Mouse (Mus musculus): ENCODE measurements around the gene Ptpn21.
A peak's percentile ranks its signal among the peaks of the same experiment; 100 is the strongest.

Gene Ptpn21

GRCm38 (mm10) chr12:98721030-98721429, 16.2 kb downstream of the Ptpn21 start:
- no peak for DNase-seq

GRCm38 (mm10) chr12:98720628-98721027, 16.6 kb downstream of the Ptpn21 start:
- DNase-seq, result no peak

GRCm38 (mm10) chr12:98716142-98716541, 21.1 kb downstream of the Ptpn21 start:
- no peak for DNase-seq

DNA sequence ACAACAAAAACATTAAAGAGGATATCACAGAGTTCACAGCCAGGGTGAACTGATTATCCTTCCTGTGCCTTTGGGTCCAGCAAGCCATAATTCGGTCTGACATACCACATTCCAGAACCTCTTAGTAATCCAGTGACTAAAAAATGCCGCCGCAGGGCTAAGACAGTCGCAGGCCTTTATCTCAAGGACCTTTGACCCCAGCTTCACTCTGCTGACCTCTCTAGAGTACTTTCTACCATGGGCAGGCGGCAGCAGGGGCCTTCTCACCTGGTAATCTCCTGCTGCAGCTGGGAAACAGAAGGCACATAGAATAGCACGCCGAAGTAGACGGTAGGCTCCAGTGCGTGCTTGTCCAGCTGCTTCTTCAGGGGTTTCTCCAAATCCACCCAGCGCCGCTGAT, 22.4 kb downstream of the Ptpn21 start:
- DNase-seq, result peak; percentile 90

DNA sequence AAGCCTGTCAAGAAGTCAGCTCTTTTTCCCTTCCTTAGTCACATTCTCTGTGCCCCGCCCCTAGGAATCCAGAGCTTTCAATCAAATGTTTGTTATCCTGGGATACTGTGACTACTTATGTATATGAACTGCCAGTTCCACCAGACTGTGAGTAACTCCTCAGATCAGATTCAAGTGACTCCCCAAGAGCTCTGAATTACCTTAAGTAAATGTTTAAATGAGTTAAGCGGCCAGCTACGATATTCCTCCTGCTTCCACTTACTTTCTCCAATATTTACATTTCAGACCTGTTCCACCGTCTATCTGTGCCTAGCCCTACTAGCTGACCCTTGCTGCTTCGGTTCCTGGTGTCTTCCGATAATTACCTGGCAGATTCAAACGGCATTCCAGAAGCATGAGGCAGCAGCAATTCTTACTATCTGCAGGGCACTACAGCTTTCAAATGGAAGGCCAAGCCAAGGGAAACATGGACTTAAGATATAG, 23.5 kb downstream of the Ptpn21 start:
- peak; percentile 88 for DNase-seq

DNA sequence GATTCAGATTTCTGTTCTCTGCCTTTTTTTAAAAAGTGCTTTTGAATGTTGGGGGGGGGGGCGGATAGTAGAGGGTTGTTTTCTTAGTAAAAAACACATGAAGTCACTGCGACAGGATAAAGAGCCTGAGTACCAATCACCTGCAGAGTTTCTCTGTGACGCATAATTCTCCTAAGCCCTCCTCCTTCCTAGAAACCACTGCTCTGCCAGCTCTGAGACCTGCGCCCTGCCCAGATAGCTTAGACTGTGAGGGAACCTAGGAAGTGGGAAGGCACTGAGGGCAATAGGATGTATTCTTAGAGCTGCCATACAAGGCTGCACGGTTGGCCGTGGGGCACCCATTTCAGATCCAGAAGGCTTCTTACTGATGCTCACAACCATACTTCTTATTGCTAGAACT, 24.4 kb downstream of the Ptpn21 start:
- no peak for DNase-seq

GRCm38 (mm10) chr12:98703961-98704360, 33.2 kb downstream of the Ptpn21 start:
- no peak for DNase-seq

DNA sequence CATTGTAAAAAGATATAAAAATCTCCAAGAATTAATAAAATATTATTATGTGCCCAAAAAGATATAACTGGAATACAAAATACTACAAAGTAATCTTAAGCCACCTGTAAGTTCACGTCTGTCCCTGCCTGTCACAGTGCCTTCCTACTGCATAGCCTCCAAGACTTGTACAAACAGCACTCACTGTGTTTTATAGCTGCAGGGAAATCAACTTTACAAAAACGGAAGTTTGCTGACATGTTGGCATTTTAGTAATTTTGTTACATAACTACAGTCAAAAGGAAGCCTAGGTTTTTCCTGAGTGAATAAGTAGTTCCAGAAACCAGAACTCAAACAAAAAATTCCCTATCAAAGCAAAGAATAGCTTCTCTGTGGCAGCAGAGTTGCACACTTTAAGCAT, 33.7 kb downstream of the Ptpn21 start:
- no peak for DNase-seq

DNA sequence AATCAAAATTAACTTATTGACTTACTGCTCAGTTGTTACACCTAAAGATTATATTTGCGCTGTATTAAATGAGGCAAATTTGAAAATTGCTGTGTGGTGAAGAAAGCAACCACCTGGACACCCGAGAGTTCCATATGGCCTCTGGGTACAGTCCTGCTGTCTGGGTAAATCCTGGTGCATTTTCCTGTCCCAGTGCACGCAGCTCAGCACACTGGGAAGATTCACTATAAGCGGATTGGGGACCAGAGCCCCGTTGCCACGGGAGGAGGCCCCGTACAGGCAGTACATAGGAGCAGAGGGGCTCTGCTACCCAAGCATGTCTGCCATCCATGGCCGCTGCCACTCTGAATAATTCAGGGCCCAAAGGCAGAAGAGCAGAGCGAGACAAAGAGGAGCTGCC, 35.6 kb downstream of the Ptpn21 start:
- no peak for DNase-seq

- DNase-seq, result no peak
Observed at GRCm38 (mm10) chr12:98697202-98697601, 40.0 kb downstream of the Ptpn21 start.

- no peak for DNase-seq
Observed at GRCm38 (mm10) chr12:98690230-98690629, 47.0 kb downstream of the Ptpn21 start.

DNA sequence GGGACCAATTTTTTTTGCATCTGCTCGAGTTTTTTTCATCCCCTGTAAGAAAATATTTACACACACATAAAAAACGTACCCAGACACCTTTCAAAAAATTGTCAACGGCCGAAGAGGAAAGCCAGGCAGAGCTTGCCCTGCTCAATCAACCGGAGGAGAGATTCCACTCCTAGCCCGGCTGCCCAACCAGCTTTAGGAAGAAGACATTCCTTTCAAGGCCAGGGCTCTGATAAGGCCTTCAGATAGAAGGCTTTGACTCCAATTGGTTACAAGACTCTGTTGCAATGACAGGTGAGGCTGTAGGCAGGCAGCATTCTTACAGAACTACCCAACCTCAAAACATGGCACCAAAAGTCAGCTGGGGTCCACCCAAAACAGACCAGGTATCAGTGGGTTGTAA, 53.6 kb downstream of the Ptpn21 start:
- DNase-seq, result no peak

DNA sequence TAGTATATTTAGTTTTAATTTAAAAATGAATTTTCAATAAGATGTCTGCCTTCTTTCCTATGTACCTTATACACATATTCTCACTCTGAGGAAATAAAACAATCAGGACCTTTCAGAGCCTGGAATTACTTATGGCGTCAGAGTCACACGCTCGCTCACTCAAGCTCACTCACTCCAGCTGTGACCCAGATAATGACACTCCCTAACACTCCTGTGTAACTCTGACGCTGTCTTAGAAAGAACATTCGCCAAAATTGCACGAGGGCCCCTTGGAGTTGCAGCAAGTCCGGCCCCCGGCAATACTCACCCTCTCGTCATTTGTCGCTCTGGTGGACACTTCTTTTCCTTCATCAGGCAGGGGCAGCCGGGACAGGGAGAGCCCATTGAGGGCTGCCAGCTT, 54.0 kb downstream of the Ptpn21 start:
- no peak for DNase-seq

- no peak for DNase-seq
Observed at GRCm38 (mm10) chr12:98682196-98682595, 55.0 kb downstream of the Ptpn21 start.

DNA sequence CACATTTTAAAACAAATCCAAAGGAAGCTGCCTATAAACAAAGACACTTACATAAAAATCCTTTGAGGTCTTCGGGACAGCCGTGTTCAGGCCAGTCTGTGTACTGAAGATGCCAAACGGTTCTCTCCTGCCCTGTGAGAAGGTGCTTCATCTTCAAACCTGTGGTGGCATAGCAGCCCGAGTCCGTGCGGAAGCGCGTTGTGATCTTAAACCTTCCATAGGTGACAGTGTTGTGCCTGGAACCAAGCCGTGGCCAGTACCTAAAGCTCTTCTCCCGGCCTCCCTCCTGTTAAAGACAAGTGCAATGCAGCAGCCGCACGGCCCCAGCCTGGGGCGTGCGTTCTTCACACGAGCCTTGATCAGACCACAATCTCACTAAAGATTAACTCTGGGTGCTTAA, 57.3 kb downstream of the Ptpn21 start:
- DNase-seq, result peak; percentile 64

DNA sequence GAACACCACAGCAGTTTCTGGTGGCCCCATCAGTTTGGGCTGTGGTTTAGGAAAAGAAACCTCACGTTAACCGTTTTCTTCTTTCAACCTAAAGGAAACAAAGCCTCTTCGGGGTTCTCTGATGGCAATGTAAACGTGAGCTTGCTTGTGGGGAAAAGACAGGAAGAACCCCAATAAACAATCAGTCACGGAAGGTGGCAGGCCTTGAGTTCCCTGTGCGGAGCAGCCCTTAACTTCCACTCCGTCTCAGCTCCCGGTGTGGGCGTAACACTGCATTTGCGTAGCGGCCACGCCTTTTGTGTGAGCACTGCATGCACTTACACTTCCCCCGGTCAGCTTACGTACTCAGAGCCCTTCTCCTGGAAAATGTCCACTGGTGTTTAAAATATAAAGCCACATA, 59.9 kb downstream of the Ptpn21 start:
- no peak for DNase-seq

- DNase-seq, result peak; percentile 89
Observed at GRCm38 (mm10) chr12:98676861-98677260, 60.3 kb downstream of the Ptpn21 start.

- peak; percentile 96 for DNase-seq
Observed at GRCm38 (mm10) chr12:98674627-98675143, 62.5 kb downstream of the Ptpn21 start.

DNA sequence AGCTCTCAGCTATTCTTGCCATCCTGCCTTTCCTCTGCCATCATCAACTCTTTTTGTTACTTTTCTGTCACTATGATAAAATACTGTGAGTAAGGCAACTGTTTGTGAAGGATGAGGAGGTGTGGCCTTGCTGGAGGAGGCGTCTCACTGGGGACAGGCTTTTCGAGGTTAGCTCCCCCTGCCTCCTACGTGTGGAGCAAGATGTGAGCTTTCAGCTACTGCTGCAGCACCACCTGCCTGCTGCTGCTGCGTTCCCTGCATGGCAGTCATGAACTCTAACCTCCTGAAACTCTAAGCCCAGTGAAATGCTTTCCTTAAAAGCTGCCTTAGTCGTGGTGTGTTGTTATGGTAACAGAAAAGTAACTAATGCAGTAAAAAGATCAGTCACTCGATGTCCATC, 63.3 kb downstream of the Ptpn21 start:
- DNase-seq, result peak; percentile 51

DNA sequence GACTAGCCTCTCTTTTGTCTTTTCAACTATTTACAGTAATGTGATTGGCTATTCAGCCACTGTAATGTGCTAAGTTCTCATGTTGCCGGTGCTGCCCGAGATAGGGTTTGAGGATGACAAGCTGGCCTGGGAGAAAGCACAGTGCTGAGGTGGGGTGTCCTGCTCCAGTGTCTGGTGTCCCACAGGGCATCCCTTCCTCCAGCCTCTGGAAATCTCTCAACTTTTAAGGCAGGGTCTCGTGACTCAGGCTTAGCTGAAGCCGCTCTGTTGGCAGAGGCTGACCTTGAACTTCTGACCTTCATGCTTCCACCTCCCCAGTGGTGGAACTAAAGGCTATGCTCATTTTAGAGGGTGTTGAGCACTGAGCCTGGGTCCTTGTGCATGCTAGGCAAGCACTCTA, 66.8 kb downstream of the Ptpn21 start:
- DNase-seq, result peak; percentile 81

DNA sequence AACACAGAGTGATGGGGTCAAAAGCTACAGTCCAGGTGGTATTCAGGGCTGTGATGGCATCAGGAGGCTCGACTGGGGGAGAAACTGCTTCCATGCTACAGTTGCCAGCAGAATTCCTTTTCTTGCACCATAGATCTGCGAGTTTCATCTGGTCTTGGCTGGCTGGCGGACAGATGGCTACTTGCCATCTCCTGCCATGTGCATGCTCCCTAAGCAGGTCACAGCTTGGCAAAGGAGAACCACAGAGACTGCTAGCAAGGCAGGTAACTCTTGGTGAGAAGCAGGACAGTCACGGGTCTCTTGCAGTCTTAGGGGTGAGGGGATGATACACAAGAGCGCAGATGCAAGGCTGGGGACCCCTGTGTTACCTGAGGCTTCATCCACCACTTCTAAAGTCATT, 67.3 kb downstream of the Ptpn21 start:
- peak; percentile 82 for DNase-seq

DNA sequence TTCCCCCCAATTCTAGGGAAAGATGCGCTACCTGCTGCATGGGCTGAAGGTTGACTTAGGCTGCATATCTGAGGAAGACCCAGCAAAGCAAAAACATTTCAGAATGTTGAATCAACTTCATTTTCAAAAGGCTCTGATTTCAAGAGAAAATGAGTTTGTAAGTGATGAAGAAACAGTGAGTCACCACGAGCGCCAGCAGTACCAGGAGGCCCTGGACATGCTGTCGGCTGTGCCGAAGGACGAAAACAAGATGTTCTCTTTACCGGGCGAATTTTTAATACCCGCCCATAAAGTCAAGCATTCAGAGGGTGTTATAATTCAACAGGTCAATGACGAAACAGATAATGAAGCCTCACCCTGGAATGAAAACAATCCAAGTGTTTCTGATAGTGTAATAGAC, 68.1 kb downstream of the Ptpn21 start:
- DNase-seq, result peak; percentile 54

- DNase-seq, result peak; percentile 97
Observed at GRCm38 (mm10) chr12:98668132-98668814, 68.9 kb downstream of the Ptpn21 start.

GRCm38 (mm10) chr12:98662617-98663016, 74.6 kb downstream of the Ptpn21 start:
- peak; percentile 67 for DNase-seq

DNA sequence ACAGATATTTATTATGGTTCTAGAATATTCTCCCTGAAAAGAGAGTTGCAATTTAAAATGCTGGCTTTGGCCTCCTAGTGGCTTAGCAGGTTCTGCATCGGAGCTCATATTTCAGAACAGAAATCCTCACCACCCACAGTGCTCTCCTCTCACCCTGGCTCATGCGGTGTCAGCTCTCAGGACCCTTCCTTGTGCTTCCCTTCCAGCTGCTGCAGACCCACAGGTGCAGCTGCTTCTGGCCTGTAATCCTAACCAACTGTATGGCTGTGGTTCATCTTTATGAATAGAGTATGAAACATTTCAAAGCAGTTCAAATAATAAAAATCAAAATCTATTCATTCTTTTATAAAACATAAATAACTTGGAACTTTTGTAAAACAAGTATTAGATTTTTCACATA, 80.3 kb downstream of the Ptpn21 start:
- DNase-seq, result no peak
